Mouse (Mus musculus) left cerebral cortex, postnatal 36 days (tissue): ENCODE data around the gene Tmem265. TPM values are rescaled to one million over a fixed set of nuclear protein-coding genes. Genes with fewer than 3 reads are reported as not detected.
A peak's percentile ranks its signal among the peaks of the same experiment; 100 is the strongest.

Experiments used
- DNase-seq, 2 experiments: peaks; one replicate each; pipeline ENCODE4 v3.0.0; 2021 to 2022; ENCODE audit warnings: low spot score in 2 of 2, mixed read lengths in 1 of 2
- intact Hi-C: fragments of 180-260 bp; cut with DNase I; formaldehyde crosslinking; loops from one replicate; pipeline ENCODE4 v1.15.1; 2025
- total RNA-seq, 2 experiments: library from RNA; stranded (reverse); gene quantifications; 2 replicates each; pipeline ENCODE4 v1.2.3; 2021

Gene Tmem265
- total RNA-seq, 2 experiments from 2014 or later: 3.4 TPM; not detected in 1

DNA sequence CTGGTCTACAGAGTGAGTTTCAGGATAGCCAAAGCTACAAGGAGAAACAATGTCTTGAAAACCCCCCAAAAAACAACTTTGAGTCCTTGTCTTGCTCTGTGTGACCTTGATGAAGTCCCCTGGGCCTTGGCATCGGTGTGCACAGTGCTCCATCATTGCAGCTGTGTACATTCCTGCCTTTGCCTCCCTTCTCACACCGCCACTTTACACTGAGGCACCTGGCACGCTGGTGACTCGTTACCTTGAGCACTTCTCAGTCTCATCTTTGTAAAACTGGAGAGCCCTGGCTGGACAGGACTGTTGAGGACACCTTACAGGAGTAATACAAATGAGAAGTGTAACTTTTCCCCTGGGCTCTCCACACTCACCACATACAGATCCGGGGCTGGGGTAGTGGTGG, 26.0 kb downstream of the Tmem265 start:
- no peak for DNase-seq
- intact Hi-C loops: no loop called here

DNA sequence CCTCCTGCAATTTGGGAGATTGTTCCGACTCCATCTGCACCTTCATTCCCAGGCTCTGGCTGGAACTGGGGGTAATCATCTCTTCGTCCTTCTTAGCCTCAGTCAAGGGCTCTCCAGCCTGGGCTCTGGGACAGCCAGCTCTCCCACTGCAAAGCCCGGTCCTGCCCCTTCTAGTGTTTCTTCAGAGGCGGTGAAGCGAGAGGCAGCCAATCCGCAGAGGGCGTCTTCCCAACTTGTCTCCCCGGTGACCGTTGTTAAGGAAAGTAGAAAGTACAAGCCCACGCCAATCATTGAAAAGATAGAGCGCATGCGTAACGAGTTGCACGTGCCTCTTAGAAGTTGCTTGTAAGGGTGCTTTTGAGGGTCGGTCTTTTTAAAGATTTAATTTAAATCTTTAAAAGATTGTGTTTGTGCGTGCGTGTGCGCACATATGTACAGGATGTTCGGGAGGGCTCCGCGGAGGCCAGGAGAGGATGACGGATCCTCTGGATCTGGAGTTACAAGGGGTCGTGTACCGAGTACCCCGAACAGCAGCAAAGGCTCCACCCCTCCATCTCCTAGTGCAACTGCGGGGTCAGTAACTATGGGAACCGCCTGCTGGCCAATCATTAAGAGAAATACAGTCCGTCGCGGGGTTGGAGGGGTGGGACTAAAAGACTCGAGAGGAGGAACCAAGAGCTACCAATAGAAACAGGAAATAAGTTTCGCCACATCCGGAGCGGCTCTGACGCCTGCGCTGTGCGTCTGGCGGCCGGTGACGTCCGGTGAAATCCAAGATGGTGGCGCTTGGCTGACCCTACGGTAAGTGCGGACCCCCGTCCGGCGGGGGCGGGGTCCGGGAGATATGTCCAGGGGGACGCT, 27.1 kb downstream of the Tmem265 start, which contains the start of the genes Ccdc189 and Rnf40:
Gene Ccdc189 (minus strand): TSS at position 585 of the 861 bp plus-strand sequence.
Gene Rnf40 (plus strand): TSS at position 757 of the 861 bp plus-strand sequence.
- peak; percentile 93 to 95 for DNase-seq
- intact Hi-C loops: no loop called here

GRCm38 (mm10) chr7:127588901-127589300, 27.7 kb downstream of the Tmem265 start:
- intact Hi-C loops: no loop called here

DNA sequence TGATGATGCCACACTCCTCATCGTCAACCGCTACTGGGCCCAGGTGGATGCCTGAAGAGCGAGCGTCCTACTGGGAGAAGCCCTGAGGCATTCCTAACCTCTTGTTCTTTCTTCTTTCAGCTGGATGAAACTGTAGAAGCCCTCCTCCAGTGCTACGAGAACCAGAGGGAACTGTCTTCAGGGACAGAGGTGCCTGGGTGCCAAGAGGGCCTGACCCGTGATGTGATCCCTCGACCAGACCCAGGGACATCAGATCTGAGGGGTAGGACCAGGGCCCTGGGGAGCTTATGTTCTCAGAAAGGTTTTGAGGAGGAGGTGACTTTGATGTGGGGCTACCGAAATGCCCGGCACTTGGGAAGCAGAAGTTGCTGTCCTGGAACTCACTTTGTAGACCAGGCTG, 28.4 kb downstream of the Tmem265 start:
- DNase-seq: no peak
- intact Hi-C loops: no loop called here

More at GRCm38 (mm10) chr7:127588901-127589300, 27.7 kb downstream of the Tmem265 start:
- no peak for DNase-seq

- no peak for DNase-seq
- intact Hi-C loops: no loop called here
Measured at GRCm38 (mm10) chr7:127591108-127591507, 29.9 kb downstream of the Tmem265 start.

DNA sequence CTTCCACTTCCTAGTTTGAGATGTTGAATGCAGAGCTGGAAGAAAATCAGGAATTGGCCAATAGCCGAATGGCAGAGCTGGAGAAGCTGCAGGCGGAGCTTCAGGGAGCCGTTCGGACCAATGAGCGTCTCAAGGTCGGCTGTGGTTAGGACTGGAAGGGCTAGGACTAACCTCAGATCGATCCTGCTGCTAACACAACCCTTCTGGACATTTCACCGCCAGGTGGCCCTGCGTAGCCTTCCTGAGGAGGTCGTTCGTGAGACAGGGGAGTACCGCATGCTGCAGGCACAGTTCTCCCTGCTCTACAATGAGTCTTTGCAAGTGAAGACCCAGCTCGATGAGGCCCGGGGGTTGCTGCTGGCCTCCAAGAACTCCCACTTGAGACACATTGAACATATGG, 31.4 kb downstream of the Tmem265 start:
- intact Hi-C loops: no loop called here
- no peak for DNase-seq

- no peak for DNase-seq
- intact Hi-C loops: no loop called here
Measured at GRCm38 (mm10) chr7:127596747-127597146, 35.6 kb downstream of the Tmem265 start.

DNA sequence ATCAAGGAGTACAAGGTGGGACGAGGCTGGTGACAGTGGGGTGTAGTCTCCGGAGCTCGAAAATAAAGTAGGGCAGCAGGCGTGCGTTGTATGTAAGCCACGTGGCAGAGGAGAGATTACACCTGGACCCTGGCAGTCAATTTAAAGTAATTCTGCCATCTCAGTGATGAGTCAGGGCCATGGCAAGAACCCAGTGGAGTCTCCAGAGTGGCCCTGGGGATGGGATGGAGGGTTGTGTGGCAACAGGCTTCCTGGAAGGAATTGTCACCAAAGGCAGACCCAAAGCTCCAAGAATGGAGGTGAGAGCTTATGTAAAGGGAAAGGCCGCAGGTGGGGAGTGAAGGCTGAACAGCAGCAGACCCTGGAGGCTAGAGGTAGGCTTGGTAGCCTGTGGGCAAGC, 39.4 kb downstream of the Tmem265 start:
- intact Hi-C loops: no loop called here
- DNase-seq: no peak

DNA sequence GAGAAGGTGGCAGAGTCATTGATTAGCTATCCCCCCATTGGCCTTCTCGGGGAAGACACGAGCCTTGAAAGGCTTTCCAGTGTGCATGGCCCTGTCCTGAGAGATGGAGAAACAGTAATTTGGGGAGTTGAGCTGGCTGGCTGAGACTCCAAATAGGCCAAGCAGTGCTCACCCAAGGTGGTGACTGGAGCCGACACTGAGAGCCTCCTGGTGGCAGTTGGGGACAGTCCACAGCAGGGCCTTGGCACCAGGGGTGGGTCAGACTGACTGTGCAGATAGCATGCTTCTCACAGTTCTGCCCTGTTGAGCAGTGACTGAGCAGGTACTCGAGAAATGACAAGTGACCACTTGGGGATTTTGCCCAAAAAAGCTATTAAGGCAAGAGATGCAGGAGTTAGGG, 40.5 kb downstream of the Tmem265 start:
- intact Hi-C loops: no loop called here
- no peak for DNase-seq

DNA sequence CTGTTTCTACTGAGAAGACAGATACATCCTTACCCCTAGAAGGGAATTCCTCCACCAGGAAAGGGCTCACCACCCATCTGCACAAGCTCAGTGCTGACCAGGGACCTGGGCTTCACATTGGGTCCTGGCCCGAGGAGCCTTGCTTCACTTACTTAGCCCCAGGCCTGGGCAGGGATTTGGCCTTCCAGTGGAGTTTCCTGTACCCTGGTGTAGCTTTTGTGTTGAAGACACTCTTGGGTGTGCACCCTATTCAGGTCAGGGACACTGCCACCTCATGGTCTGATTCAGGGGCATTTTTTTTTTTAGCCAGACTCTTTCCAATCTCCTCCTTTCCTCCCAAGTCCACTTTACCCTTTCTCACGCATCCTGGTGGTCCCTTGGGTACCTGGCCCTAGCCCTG, 41.7 kb downstream of the Tmem265 start:
- intact Hi-C loops: no loop called here

DNA sequence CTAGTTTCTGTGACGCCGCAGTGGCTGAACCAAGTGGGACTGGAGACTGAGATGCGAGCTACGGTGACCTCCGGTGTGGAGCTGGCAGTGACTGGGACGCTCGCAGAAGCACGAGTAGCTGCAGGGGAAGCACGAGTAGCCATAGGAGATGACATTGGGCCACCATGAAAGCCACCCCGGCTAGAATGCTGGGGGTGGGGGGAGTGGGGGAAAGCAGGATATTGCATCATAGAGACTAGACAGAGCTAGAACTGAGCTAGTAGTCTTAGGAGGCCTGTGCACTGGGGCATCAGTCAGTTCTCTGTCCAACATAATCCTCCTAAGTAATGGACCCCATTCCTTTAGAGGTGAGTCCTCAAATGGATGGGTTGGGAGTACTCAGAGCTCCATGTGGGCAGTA, 43.1 kb downstream of the Tmem265 start:
- intact Hi-C loops: no loop called here
- no peak for DNase-seq

More for the DNA sequence above, 41.7 kb downstream of the Tmem265 start:
- DNase-seq: no peak

GRCm38 (mm10) chr7:127607150-127607549, 46.0 kb downstream of the Tmem265 start:
- intact Hi-C loops: no loop called here
- no peak for DNase-seq

- no peak for DNase-seq
- intact Hi-C loops: no loop called here
Measured at GRCm38 (mm10) chr7:127611011-127611410, 49.8 kb downstream of the Tmem265 start.

DNA sequence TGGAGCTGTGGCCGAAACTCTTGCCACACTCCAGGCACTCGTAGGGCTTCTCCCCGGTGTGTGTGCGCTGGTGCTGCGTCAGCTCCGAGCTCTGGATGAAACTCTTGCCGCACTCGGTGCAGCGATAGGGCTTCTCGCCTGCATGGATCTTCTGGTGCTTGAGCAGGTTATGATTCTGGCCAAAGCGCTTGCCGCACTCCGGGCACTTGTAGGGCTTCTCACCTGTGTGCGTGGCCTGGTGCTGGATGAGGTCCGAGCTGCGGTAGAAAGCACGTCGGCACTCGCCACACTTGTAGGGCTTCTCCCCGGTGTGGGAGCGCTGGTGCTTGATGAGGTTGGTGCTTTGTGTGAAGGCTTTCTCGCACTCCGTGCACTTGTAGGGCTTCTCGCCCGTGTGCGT, 50.4 kb downstream of the Tmem265 start:
- intact Hi-C loops: no loop called here

DNA sequence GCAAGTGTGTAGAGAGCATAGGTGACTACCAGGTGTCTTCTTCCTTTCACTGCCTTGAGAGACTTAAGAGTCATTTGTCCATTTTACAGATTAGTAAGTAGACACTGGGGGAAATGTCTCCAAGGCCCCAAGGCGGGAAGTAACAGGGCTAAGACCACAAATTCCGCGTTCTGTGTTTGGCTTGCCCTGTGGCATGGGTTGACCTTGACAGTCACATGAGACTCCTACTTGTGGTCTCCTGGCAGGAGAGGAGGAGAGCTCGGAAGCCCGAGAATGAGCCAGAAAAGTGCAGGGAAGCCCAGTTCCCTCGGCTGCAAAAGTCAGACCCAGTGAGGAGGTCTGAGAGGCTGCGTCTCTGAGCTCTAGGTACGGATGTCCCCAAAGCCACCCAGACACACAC, 52.3 kb downstream of the Tmem265 start:
- intact Hi-C loops: no loop called here
- DNase-seq: no peak

More for the DNA sequence above, 50.4 kb downstream of the Tmem265 start:
- no peak for DNase-seq

DNA sequence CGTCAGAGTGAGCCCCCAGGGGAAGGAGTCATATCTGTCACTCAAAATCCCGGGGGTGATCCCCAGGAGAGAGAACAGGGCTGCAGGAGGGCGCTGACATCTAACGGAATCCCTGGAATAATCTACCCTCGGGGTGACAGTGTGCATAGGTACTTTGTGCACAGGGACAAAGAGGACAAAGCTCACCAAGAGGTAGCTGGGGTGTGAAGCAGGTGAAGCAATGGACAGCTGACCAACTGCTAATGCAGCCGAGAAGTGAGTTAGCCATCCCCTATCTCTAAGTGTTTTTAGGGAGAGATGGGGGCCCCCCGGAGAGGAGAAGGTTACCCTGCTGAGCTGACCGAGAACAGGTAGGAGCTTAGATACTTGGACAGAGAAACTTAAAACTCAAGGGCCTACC, 52.9 kb downstream of the Tmem265 start:
- no peak for DNase-seq
- intact Hi-C loops: loop anchor here (1.0 kb wide), 1 partner anchor 23 kb away; no protein-coding TSS in a partner anchor

- DNase-seq: peak in 1 of 2 experiments; percentile 35
- intact Hi-C loops: loop anchor here (1.0 kb wide), 1 partner anchor 23 kb away; no protein-coding TSS in a partner anchor
Measured at GRCm38 (mm10) chr7:127614511-127614890, 53.3 kb downstream of the Tmem265 start.

DNA sequence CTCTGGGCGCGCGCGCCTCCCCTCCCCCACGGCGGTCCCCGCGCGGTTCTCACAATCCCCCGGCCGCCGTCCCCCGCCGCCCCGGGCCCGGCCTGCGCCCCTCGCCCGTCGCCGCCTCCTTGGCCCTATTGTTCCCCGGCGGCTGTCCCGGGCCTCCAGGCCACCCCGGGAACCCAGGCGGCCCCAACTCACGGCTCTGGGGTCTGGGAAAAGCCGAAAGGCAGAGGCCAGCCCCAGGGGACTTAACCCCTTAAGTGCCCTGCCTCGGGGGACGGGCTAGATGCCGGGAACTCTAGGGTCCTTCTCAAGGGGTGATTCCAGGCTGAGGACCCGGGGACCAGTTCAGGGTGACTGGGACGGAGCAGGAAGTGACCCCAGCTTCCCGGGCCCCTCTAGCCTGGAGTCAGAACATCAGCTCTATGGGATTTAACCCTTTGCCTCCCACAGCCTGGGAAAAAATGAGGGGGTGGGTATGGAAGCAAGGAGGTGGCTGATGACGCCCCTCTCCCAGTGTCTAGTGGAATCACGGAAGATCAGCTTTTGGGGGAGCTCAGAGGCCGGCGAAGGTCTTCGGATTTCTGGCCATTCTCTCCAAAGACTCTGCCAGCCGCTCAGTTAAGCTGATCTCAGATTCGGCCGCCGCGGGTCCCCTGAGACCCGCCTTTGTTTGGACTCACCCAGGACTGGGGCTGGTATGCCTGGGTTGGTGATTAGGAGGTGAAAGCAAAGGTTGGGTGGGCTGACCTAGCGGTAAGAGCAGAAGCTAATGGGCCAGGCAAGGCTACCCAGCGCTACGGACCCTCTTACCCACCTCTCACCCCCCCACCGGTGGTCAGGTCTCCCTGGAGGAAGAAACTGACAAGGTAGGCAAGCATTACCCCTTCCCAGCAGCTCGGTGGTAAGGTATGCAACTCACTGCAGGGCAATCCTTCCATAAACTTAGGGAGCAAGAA, 54.0 kb downstream of the Tmem265 start, which contains the start of gene Zfp629:
Gene Zfp629 (minus strand): TSS at position 907 of the 953 bp plus-strand sequence.
- intact Hi-C loops: loop anchor here (1.0 kb wide), 1 partner anchor 22 kb away; no protein-coding TSS in a partner anchor
- DNase-seq: peak; percentile 76 to 79

DNA sequence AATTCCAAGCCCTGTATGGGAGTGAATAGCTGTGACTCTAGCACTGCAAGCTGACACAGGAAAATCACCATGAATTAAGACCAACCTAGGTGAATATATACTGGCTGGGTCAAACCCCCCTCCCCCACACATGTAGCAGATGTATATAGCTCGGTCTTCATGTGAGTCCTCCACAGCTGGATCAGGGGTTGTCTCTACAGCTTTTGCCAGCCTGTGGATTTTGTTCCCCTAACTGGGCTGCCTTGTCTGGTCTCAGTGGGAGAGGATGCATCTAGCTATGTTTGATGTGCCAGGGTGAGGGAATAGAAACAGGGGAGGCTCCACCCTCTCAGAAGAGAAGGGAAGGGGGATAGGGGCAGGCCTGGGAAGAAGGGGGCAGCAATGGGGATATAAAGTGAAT, 55.1 kb downstream of the Tmem265 start:
- intact Hi-C loops: no loop called here
- no peak for DNase-seq
